Mouse (Mus musculus) erythroblast, embryonic 14.5 days (primary cell): ENCODE results near the gene Dock1. TPM values are rescaled to one million over a fixed set of nuclear protein-coding genes. Genes with fewer than 3 reads are reported as not detected.

Experiments
- H3K27me3 ChIP-seq: 2 replicates; pipeline ENCODE4 v1.6.1; 2012; ENCODE audit warnings: inconsistent platforms; ENCODE audit not compliant: control insufficient read depth
- H3K36me3 ChIP-seq: 2 replicates; pipeline ENCODE4 v1.6.1; 2012; ENCODE audit warnings: mild to moderate bottlenecking, inconsistent platforms; ENCODE audit not compliant: control insufficient read depth
- H3K4me1 ChIP-seq: 2 replicates; pipeline ENCODE4 v1.6.1; 2012; ENCODE audit warnings: inconsistent platforms; ENCODE audit not compliant: control insufficient read depth
- H3K4me3 ChIP-seq: replicated peaks from 2 replicates; pipeline ENCODE3; 2012; ENCODE audit warnings: moderate library complexity, mild to moderate bottlenecking, inconsistent platforms
- H3K9me3 ChIP-seq: 2 replicates; pipeline ENCODE4 v1.6.1; 2012; ENCODE audit warnings: low read length, inconsistent platforms, mixed read lengths; ENCODE audit not compliant: control insufficient read depth
- GATA1 ChIP-seq: IDR thresholded peaks from 2 replicates; pipeline ENCODE4 v1.6.1; 2012; ENCODE audit warnings: low read length, inconsistent platforms, mixed read lengths
- TAL1 ChIP-seq: IDR thresholded peaks from 3 replicates; pipeline ENCODE4 v1.6.1; 2012; ENCODE audit warnings: low read length, inconsistent platforms, mixed read lengths
- polyA plus RNA-seq: library from polyadenylated mRNA; stranded (reverse); fragments of >175 nt; gene quantifications from 2 replicates; pipeline ENCODE4 v1.2.3, GENCODE M21; 2012

Gene Dock1
- polyA plus RNA-seq, 1 experiment = not detected

DNA sequence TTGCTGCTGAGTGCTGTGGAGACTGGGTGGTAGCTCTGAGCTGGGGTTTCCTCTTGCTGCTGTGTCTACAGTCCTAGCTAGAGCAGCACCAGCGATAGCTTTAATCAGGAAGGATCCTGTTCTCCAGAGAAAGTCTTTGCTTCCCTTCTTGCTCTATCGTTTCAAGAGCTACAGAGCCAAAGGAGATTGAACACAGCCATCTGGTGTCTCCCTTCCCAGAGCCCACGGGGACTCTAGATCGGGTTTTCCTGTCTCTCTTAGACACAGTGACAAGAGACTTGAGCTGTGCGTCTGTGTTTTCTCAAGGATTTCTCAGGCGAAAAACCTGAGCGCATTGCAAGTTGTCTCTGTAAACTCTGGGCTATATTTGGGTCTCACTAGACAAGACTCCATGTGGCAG is 413.6 kb downstream of the Dock1 start:
- TF ChIP-seq GATA1 (no peak), TAL1 (no peak)
- Histone ChIP-seq H3K4me1 (no peaks in the 10 kb centered on the region), H3K27me3 (no peaks in the 10 kb centered on the region), H3K9me3 (no peaks in the 10 kb centered on the region), H3K36me3 (no peaks in the 10 kb centered on the region), H3K4me3 (no peak overlapping the region)

GRCm38 (mm10) chr7:135086556-135086955 is 416.1 kb downstream of the Dock1 start:
- H3K9me3 ChIP-seq = no peaks in the 10 kb centered on the region
- H3K27me3 ChIP-seq = no peaks in the 10 kb centered on the region
- no peaks in the 10 kb centered on the region for H3K4me1 ChIP-seq
- H3K36me3 ChIP-seq = no peaks in the 10 kb centered on the region
- TF ChIP-seq GATA1 (no peak), TAL1 (no peak)
- H3K4me3 ChIP-seq = no peak overlapping the region

DNA sequence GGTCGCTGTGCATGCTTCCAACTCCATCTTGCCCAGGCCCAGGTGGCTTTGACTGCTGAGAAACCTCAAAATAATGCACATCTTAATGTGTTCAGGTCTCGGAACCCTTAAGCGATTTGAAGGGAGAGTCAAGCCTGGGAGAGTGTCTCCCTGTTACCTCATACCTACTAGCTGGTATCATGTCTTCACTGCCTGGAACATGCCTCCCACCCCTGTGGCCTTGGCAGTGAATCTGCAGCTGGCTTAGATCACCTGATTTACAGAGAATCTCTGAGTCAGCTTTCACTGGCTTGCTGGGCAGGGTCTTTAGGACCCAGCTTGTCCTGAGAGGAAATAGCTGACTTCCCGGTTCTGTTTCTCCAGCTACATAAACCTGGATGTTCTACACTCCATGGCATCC is 419.2 kb downstream of the Dock1 start:
- H3K36me3 ChIP-seq = no peaks in the 10 kb centered on the region
- H3K9me3 ChIP-seq = no peaks in the 10 kb centered on the region
- H3K4me3 ChIP-seq = no peak overlapping the region
- H3K27me3 ChIP-seq = no peaks in the 10 kb centered on the region
- H3K4me1 ChIP-seq = no peaks in the 10 kb centered on the region
- TF ChIP-seq TAL1 = no peak
- TF ChIP-seq GATA1 = no peak

- no peaks in the 10 kb centered on the region for H3K27me3 ChIP-seq
- H3K4me1 ChIP-seq = no peaks in the 10 kb centered on the region
- TF ChIP-seq GATA1 = no peak
- no peak for TF ChIP-seq TAL1
- H3K9me3 ChIP-seq = no peaks in the 10 kb centered on the region
- no peaks in the 10 kb centered on the region for H3K36me3 ChIP-seq
- no peak overlapping the region for H3K4me3 ChIP-seq
These were observed 423.4 kb downstream of the Dock1 start for GRCm38 (mm10) chr7:135093851-135094250.

DNA sequence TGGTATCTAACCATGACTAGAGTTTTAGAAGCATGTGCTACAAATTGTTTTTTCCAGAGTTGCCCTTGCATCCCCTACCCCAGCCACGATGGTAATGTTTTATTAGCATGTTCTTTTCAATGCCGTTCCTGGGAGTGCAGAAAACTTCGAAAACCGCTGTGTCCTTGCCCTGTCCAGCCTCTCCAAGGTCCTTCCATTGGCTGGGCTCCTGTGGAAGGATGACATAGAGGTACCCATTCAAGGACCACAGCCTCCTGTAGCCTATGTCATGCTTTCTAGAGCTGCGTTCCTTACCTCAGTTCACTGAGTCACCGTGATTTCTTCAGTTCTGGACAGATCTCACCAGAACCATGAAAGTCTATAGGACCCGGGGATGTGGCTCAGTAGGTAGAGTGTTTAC is 431.5 kb downstream of the Dock1 start:
- Histone ChIP-seq H3K4me1 (no peaks in the 10 kb centered on the region), H3K9me3 (no peaks in the 10 kb centered on the region), H3K36me3 (no peaks in the 10 kb centered on the region), H3K27me3 (no peaks in the 10 kb centered on the region), H3K4me3 (no peak overlapping the region)
- TF ChIP-seq GATA1 = no peak
- no peak for TF ChIP-seq TAL1

- no peak overlapping the region for H3K4me3 ChIP-seq
- H3K27me3 ChIP-seq = no peaks in the 10 kb centered on the region
- H3K4me1 ChIP-seq = no peaks in the 10 kb centered on the region
- no peaks in the 10 kb centered on the region; the same call in 1 of the 2 replicates for H3K36me3 ChIP-seq
- H3K9me3 ChIP-seq = no peaks in the 10 kb centered on the region
- TF ChIP-seq GATA1 (no peak), TAL1 (no peak)
These were observed 436.1 kb downstream of the Dock1 start for GRCm38 (mm10) chr7:135106536-135106935.

GRCm38 (mm10) chr7:135110307-135110706 is 439.9 kb downstream of the Dock1 start:
- no peak overlapping the region for H3K4me3 ChIP-seq
- TF ChIP-seq GATA1 = no peak
- no peaks in the 10 kb centered on the region for H3K4me1 ChIP-seq
- no peaks in the 10 kb centered on the region for H3K9me3 ChIP-seq
- H3K36me3 ChIP-seq = no peaks in the 10 kb centered on the region; the same call in 1 of the 2 replicates
- H3K27me3 ChIP-seq = no peaks in the 10 kb centered on the region

DNA sequence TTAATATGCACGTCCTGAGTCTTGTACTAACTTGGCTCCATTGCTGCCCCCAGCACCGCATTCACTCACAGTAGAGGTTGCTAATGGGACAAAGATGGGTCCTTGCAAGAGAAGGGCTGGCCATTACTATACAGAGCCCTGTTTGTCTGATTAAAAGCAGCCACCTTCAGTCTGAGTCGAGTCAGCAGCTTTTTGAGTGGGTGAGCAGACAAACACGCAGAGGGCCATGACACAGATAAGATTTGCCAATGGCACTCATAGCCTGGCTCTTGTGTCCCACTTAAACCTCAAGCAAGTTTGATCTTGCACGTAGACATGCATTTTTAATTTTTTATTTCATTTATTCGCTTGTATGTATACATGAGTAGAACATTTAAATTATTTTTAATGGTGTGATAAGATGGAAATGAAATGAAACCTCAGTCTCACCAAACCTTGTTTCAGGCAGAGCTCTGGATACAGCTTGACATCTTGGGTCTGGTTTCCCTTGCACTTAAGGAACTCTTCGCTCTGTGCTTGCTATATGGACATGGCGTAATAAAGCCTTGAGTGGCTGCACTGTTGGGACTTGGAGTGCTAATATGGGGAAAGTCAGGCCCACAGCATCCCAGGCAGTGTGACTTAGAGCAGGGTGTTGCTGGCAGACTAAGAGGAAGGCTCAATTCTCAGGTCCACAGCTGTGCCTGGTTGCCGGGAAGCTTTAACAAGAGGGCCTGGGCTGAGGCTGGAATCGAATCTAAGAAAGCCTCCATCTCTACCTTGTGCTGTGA is 455.0 kb downstream of the Dock1 start:
- TF ChIP-seq GATA1 (no peak), TAL1 (no peak)
- Histone ChIP-seq H3K9me3 (no peaks in the 10 kb centered on the region), H3K27me3 (no peaks in the 10 kb centered on the region), H3K36me3 (no peaks in the 10 kb centered on the region), H3K4me3 (no peak overlapping the region), H3K4me1 (no peaks in the 10 kb centered on the region)

- Histone ChIP-seq H3K4me3 (no peak overlapping the region), H3K27me3 (no peaks in the 10 kb centered on the region), H3K36me3 (no peaks in the 10 kb centered on the region), H3K4me1 (no peaks in the 10 kb centered on the region), H3K9me3 (no peaks in the 10 kb centered on the region)
- no peak for TF ChIP-seq GATA1
- no peak for TF ChIP-seq TAL1
These were observed 462.0 kb downstream of the Dock1 start for GRCm38 (mm10) chr7:135132461-135132860.

DNA sequence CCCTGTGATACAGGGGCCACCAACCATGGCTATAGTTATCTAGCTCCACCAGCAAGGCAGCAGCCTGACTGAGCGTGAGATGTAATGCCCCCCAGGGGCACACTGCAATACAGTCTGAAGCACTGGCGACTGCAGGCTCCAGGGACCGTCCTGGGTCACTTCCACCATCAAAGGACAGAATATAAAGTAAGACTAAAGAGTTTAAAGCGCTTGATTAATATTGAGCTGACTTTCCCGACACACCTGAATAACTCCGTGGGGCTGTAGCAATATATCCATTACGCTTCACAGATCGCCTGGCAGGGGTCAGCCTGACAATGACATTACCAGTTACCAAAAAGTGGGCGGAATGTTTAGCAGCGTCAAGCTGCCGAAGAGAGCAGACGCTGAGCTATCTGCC is 464.2 kb downstream of the Dock1 start:
- Histone ChIP-seq H3K9me3 (no peaks in the 10 kb centered on the region), H3K27me3 (no peaks in the 10 kb centered on the region), H3K4me1 (no peaks in the 10 kb centered on the region), H3K4me3 (no peak overlapping the region), H3K36me3 (no peaks in the 10 kb centered on the region)
- TF ChIP-seq GATA1 (no peak), TAL1 (no peak)
